Mouse (Mus musculus) G1E (cell line): Measurements from ENCODE around the gene Mcrip1. TPM values are rescaled to one million over a fixed set of nuclear protein-coding genes. Genes with fewer than 3 reads are reported as not detected.

Experiments used
- ATAC-seq: 2 replicates; pipeline ENCODE4 v1.8.0; 2016; ENCODE audit warnings: mild to moderate bottlenecking; ENCODE audit not compliant: insufficient number of reproducible peaks, poor library complexity, low FRiP score, severe bottlenecking; ENCODE audit errors: extremely low read depth
- DNase-seq: peaks from one replicate; pipeline ENCODE4 v3.0.0; 2012; ENCODE audit warnings: low spot score
- H3K27me3 ChIP-seq: 2 replicates; pipeline ENCODE4 v1.6.1; 2012; ENCODE audit warnings: mild to moderate bottlenecking, low read length, inconsistent platforms; ENCODE audit not compliant: insufficient read depth
- H3K36me3 ChIP-seq: replicated peaks from 2 replicates; pipeline ENCODE3; 2012; ENCODE audit warnings: mild to moderate bottlenecking, inconsistent platforms
- H3K4me1 ChIP-seq: 2 replicates; pipeline ENCODE4 v1.6.1; 2012; ENCODE audit warnings: low read depth, low read length, inconsistent platforms, mixed read lengths; ENCODE audit not compliant: insufficient read depth
- H3K4me3 ChIP-seq: 2 replicates; pipeline ENCODE4 v1.5.1; 2012; ENCODE audit warnings: low read depth, mild to moderate bottlenecking, inconsistent platforms, low read length, moderate library complexity, mixed read lengths
- H3K9me3 ChIP-seq: replicated peaks from 2 replicates; pipeline ENCODE4 v1.6.1; 2012; ENCODE audit warnings: inconsistent platforms
- CTCF ChIP-seq: IDR thresholded peaks from 2 replicates; pipeline ENCODE4 v1.5.1; 2012; ENCODE audit warnings: low read depth, low read length, inconsistent platforms, mixed read lengths
- GATA1 ChIP-seq: IDR thresholded peaks from 2 replicates; pipeline ENCODE4 v1.6.1; 2012; ENCODE audit warnings: borderline replicate concordance, low read length, inconsistent platforms, mixed read lengths
- GATA2 ChIP-seq: IDR thresholded peaks from 2 replicates; pipeline ENCODE4 v1.6.1; 2012; ENCODE audit warnings: low read depth, low read length, inconsistent platforms, borderline replicate concordance
- POLR2AphosphoS5 ChIP-seq: IDR thresholded peaks from 2 replicates; pipeline ENCODE4 v1.6.1; 2012; ENCODE audit warnings: low read depth, low read length, inconsistent platforms; ENCODE audit not compliant: insufficient replicate concordance
- TAL1 ChIP-seq: conservative IDR thresholded peaks from 2 replicates; pipeline ENCODE4 v1.6.1; 2012; ENCODE audit warnings: low read depth, low read length, inconsistent platforms, mixed read lengths
- polyA plus RNA-seq: library from polyadenylated mRNA; stranded (reverse); fragments of >175 nt; gene quantifications from 2 replicates; pipeline ENCODE4 v1.2.3, GENCODE M21; 2012
- total RNA-seq, 2 experiments: library from RNA; stranded (forward) in 1 of 2; stranded (reverse) in 1 of 2; fragments of 200-1000 nt in 1 of 2; fragments of >200 nt in 1 of 2; fragmentation: Nextera tagmentation in 1 of 2; gene quantifications; 2 replicates each; pipeline ENCODE4 v1.2.3; 2014 to 2017

Mcrip1 gene
- total and polyA plus RNA-seq, 3 experiments, result 19.2 to 176 (median 64.3) TPM

DNA sequence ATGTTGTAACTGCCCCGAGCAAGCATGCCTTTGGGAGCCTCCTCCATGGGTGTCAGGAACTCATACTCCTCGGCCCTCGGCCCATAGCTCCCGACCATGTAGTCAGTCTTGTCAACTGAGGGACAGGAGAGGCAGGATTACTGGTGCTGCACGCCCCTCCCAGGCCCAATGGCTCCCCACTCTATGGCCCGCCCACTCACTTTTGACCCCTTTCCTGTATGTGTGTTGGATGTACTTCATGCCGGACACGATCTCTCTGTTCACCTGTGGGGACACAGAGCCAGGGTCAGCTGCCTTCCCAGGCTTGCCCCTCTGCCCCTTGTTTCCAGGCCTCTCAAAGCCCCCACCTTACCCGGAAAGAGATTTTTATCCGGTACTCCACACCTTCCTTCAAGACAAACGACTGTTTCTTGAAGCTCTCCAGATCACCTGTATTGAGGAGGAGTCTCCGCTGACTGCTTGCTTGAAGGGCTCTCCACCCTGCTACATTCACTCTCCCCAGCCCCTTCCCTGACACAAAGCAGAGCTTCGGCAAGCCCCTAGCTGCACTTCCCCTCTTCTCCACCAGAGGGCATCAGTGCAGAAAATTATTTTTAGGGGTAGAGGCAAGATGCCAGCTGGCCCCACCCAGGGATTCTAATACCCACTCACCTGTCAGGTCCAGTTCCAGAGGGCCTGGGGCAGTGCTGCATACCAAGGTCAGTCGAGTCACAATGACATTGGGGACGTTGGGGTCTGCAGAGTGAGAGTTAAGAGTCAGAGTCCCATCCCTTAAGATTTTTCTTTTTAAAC lies 30.0 kb upstream of the Mcrip1 start:
- 0 out of 2 replicates have a peak, but pooled peaks have one; percentile 25 for ATAC-seq
- H3K4me1 ChIP-seq, result peaks cover 65% of the 10 kb centered on the region

DNA sequence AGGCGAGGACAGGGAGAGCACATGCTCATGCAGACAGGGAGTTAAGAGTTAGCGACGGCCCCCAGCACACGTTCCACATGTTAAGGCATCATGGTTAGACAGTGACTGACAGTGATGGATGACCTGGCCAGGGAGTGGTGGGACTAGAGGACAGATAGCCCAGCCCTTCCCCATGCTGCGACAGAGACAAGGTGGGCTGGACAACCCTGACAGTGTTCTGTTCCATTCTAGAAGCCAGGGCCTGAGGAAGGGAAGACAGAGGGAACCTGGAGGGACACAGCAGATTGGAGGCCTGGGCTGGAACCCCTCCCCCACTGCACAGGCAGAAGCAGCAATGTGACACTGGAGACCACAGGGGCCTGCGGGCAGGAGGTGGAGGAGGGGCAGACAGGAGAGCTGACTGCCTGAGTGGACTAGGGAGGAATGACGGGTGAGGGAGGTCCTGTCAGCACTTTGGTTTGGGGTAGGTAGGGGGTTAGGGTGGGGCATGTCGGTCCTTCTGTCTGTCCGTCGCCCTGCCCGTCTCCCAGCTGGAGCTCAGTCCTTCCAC lies 29.2 kb upstream of the Mcrip1 start:
- TF ChIP-seq TAL1, result no peak
- TF ChIP-seq GATA2, result 0 out of 2 replicates have a peak, but pooled peaks have one; percentile 3
- Histone ChIP-seq H3K27me3 (no peaks in the 10 kb centered on the region), H3K36me3 (peaks cover 68% of the 10 kb centered on the region), H3K9me3 (no peaks in the 10 kb centered on the region), H3K4me3 (peak overlapping the region; percentile 81; the same call in 1 of the 2 replicates), H3K4me1 (peaks cover 69% of the 10 kb centered on the region)
- DNase-seq, result no peak
- ATAC-seq, result no peak

More for the DNA sequence above, 30.0 kb upstream of the Mcrip1 start:
- Histone ChIP-seq H3K27me3 (no peaks in the 10 kb centered on the region), H3K36me3 (peaks cover 74% of the 10 kb centered on the region), H3K9me3 (no peaks in the 10 kb centered on the region; the same call in 1 of the 2 replicates), H3K4me3 (peak overlapping the region; percentile 81; the same call in 1 of the 2 replicates)
- peak; percentile 67 for DNase-seq
- TF ChIP-seq CTCF, result peak; percentile 98
- no peak for TF ChIP-seq GATA2

DNA sequence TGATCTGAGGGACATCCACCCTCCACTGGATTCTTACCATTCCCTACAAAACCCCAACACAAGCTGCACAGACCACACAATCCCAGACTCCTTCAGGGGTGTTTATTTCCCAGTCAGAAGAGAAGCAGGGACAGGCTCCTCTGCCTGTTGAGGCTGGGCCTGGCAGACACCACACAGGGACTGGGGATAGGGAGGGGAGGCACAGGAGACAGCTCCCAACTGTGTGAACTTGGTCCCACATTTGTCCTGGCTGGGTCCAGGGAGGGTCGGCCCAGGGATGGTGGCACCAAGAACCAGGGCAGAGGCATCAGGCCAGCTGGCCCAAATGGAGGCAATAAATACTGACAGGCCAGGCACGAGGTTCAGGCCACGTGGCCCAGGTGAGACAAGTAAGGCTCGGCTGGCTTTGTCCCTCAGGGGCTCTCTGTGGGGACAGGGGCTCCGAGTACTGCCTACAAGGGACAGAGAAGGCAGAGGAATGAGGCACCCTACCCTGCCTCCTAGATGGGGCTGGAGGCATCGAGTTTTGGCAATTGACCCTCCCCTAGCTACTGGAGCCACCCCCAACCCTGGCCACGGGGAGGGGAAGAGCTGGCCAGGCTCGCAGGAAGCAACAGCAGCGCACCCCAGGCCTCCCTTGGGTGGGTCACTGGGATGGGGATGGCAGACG lies 28.6 kb upstream of the Mcrip1 start:
- DNase-seq (no peak), ATAC-seq (no peak)
- Histone ChIP-seq H3K36me3 (peaks cover 65% of the 10 kb centered on the region), H3K27me3 (no peaks in the 10 kb centered on the region), H3K4me3 (peak overlapping the region; percentile 81; the same call in 1 of the 2 replicates), H3K9me3 (no peaks in the 10 kb centered on the region), H3K4me1 (peaks cover 69% of the 10 kb centered on the region)
- TF ChIP-seq GATA2 (no peak), CTCF (no peak), TAL1 (no peak), GATA1 (no peak), POLR2AphosphoS5 (no peak)

DNA sequence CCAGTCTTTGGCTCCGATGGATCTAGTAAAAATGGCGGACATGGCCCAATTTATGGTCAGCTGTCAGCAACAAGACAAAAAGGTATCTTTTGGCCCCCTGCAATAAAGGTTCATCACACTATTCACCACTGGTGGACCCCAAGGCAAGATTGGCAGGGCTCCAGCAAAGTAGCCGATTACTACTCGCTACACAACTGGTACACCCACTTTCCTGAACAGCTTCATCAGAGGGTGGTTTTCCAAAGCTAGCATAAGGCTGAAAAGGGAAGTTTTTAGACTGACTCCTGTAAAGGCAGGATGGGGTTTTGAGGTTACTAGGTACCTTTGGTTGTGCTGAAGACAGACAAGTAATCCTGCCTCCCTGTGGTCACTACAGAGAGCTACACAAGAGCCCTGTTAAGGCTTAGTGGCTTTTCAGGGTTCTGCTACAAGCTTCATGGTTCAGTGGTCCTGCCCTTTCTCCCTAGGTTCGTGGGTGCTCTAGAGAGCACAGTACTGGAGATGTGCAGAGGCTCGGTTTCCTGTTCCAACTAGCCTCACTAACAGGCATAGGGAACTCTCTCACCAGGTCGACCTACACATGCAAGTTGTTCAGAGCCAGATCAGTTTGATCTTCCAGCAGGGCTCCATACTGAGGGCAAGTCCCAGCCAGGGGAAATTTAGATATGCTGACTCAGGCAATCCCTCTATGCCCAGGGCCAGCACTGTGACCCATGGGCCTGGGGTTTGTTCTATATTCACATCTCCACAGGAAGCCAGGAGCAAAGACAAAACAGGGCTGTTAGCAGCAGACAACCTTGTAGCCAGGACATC lies 27.9 kb upstream of the Mcrip1 start:
- TF ChIP-seq GATA2 (no peak), TAL1 (no peak), CTCF (no peak), POLR2AphosphoS5 (no peak; the same call in 1 of the 2 replicates), GATA1 (no peak)
- Histone ChIP-seq H3K36me3 (peaks cover 61% of the 10 kb centered on the region), H3K4me1 (peaks cover 67% of the 10 kb centered on the region), H3K4me3 (no peak overlapping the region), H3K27me3 (no peaks in the 10 kb centered on the region), H3K9me3 (no peaks in the 10 kb centered on the region)
- no peak for ATAC-seq
- DNase-seq, result no peak

DNA sequence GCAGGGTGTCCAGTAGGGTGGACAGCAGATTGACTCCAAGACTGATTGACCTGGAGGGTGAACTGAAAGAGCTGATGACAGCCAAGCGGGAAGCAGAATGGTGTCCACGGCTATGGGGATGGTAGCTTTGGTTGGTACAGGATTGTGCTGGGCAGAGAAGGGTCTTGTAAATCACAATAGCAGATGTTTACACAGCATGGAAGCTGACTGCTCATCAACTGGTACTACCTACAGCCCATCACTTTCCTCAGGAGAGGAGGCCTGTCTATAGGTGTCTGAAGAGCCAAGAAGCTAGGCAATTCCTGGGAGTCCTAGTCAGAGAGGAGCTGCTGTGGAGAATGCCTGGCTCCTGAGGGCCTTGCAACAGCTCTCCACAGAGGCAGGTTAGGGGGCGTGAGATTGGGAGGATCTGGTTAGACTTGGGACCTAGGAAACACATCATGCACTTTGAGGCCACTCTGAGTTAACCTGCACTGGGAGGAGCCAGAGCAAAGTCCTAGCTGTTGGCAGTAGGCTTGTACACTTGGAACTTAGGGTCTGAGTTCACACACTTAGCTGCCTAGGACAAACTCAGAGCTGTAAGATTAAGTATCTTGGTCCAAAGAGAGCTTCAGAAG lies 26.9 kb upstream of the Mcrip1 start:
- ATAC-seq (no peak), DNase-seq (no peak)
- H3K36me3 ChIP-seq, result peaks cover 59% of the 10 kb centered on the region
- no peaks in the 10 kb centered on the region for H3K9me3 ChIP-seq
- H3K4me1 ChIP-seq, result peaks cover 67% of the 10 kb centered on the region
- no peak overlapping the region for H3K4me3 ChIP-seq
- H3K27me3 ChIP-seq, result no peaks in the 10 kb centered on the region
- TF ChIP-seq GATA1, result no peak
- TF ChIP-seq TAL1, result no peak
- TF ChIP-seq CTCF, result no peak
- TF ChIP-seq GATA2, result no peak
- TF ChIP-seq POLR2AphosphoS5, result no peak
